Mouse (Mus musculus): ENCODE results near the gene Kcnq1. TPM values are rescaled to one million over a fixed set of nuclear protein-coding genes. Genes with fewer than 3 reads are reported as not detected.
A peak's percentile ranks its signal among the peaks of the same experiment; 100 is the strongest.

Kcnq1 gene
- polyA plus RNA-seq, 1 experiment from 2014 or later = 13.4 TPM

- TF ChIP-seq CTCF (IDR thresholded peaks at IDR 0.05; ENCODE audit: low read depth) = no peak
- peak; percentile 63 for ATAC-seq (replicated peaks; ENCODE audit: low FRiP score, low read depth)
- Histone ChIP-seq H3K36me3 (ENCODE audit: insufficient read depth, low read length) (no peaks in the 10 kb centered on the region), H3K9ac (ENCODE audit: low read depth, low read length) (no peak overlapping the region), H3K27me3 (ENCODE audit: insufficient read depth, low read length) (no peaks in the 10 kb centered on the region), H3K9me3 (replicated peaks; ENCODE audit: low read length) (no peaks in the 10 kb centered on the region), H3K4me2 (ENCODE audit: low read length) (no peak overlapping the region), H3K4me3 (replicated peaks; ENCODE audit: low read depth, low read length) (no peak overlapping the region), H3K27ac (no peak overlapping the region), H3K4me1 (replicated peaks; ENCODE audit: insufficient read depth, low read length) (peaks cover 9% of the 10 kb centered on the region; the same call in 1 of the 2 replicates)
- WGBS = 34% methylated on average over 9 of the region's 9 CpGs
- DNase-seq (ENCODE audit: low spot score) = peak; percentile 79
These were observed 301.9 kb downstream of the Kcnq1 start for GRCm38 (mm10) chr7:143407931-143408501.

GRCm38 (mm10) chr7:143408615-143409021, 302.5 kb downstream of the Kcnq1 start:
- H3K4me2 ChIP-seq (ENCODE audit: low read length) = no peak overlapping the region
- peaks cover 9% of the 10 kb centered on the region; the same call in 1 of the 2 replicates for H3K4me1 ChIP-seq (replicated peaks; ENCODE audit: insufficient read depth, low read length)
- H3K27me3 ChIP-seq (ENCODE audit: insufficient read depth, low read length) = no peaks in the 10 kb centered on the region
- no peak overlapping the region for H3K4me3 ChIP-seq (replicated peaks; ENCODE audit: low read depth, low read length)
- H3K27ac ChIP-seq = no peak overlapping the region
- no peak for DNase-seq (ENCODE audit: low spot score)
- no peaks in the 10 kb centered on the region for H3K9me3 ChIP-seq (replicated peaks; ENCODE audit: low read length)
- no peak for ATAC-seq (replicated peaks; ENCODE audit: low FRiP score, low read depth)
- WGBS = 48% methylated on average over 13 of the region's 13 CpGs
- no peak for TF ChIP-seq CTCF (IDR thresholded peaks at IDR 0.05; ENCODE audit: low read depth)
- no peak overlapping the region for H3K9ac ChIP-seq (ENCODE audit: low read depth, low read length)
- H3K36me3 ChIP-seq (ENCODE audit: insufficient read depth, low read length) = no peaks in the 10 kb centered on the region

GRCm38 (mm10) chr7:143412606-143413005, 306.4 kb downstream of the Kcnq1 start:
- H3K27me3 ChIP-seq (ENCODE audit: insufficient read depth, low read length) = no peaks in the 10 kb centered on the region
- H3K4me3 ChIP-seq (replicated peaks; ENCODE audit: low read depth, low read length) = no peak overlapping the region
- H3K27ac ChIP-seq = no peak overlapping the region
- ATAC-seq (replicated peaks; ENCODE audit: low FRiP score, low read depth) (no peak), DNase-seq (ENCODE audit: low spot score) (no peak)
- no peak overlapping the region for H3K9ac ChIP-seq (ENCODE audit: low read depth, low read length)
- peaks cover 9% of the 10 kb centered on the region; the same call in 1 of the 2 replicates for H3K4me1 ChIP-seq (replicated peaks; ENCODE audit: insufficient read depth, low read length)
- 78% methylated on average over 6 of the region's 6 CpGs for WGBS
- H3K4me2 ChIP-seq (ENCODE audit: low read length) = no peak overlapping the region
- no peaks in the 10 kb centered on the region for H3K36me3 ChIP-seq (ENCODE audit: insufficient read depth, low read length)
- no peaks in the 10 kb centered on the region for H3K9me3 ChIP-seq (replicated peaks; ENCODE audit: low read length)
- no peak for TF ChIP-seq CTCF (IDR thresholded peaks at IDR 0.05; ENCODE audit: low read depth)

- Histone ChIP-seq H3K27ac (no peak overlapping the region), H3K9me3 (replicated peaks; ENCODE audit: low read length) (no peaks in the 10 kb centered on the region), H3K27me3 (ENCODE audit: insufficient read depth, low read length) (no peaks in the 10 kb centered on the region), H3K36me3 (ENCODE audit: insufficient read depth, low read length) (no peaks in the 10 kb centered on the region), H3K9ac (ENCODE audit: low read depth, low read length) (no peak overlapping the region), H3K4me1 (replicated peaks; ENCODE audit: insufficient read depth, low read length) (no peaks in the 10 kb centered on the region), H3K4me2 (ENCODE audit: low read length) (no peak overlapping the region), H3K4me3 (replicated peaks; ENCODE audit: low read depth, low read length) (no peak overlapping the region)
- ATAC-seq (replicated peaks; ENCODE audit: low FRiP score, low read depth) = no peak
- no peak for TF ChIP-seq CTCF (IDR thresholded peaks at IDR 0.05; ENCODE audit: low read depth)
- DNase-seq (ENCODE audit: low spot score) = no peak
- 39% methylated on average over 4 of the region's 4 CpGs for WGBS
These were observed 308.9 kb downstream of the Kcnq1 start for GRCm38 (mm10) chr7:143415070-143415469.

GRCm38 (mm10) chr7:143416406-143416805, 310.2 kb downstream of the Kcnq1 start:
- Histone ChIP-seq H3K9me3 (replicated peaks; ENCODE audit: low read length) (no peaks in the 10 kb centered on the region), H3K27ac (no peak overlapping the region), H3K4me1 (replicated peaks; ENCODE audit: insufficient read depth, low read length) (no peaks in the 10 kb centered on the region), H3K4me3 (replicated peaks; ENCODE audit: low read depth, low read length) (no peak overlapping the region), H3K27me3 (ENCODE audit: insufficient read depth, low read length) (no peaks in the 10 kb centered on the region), H3K9ac (ENCODE audit: low read depth, low read length) (no peak overlapping the region), H3K4me2 (ENCODE audit: low read length) (no peak overlapping the region), H3K36me3 (ENCODE audit: insufficient read depth, low read length) (no peaks in the 10 kb centered on the region)
- ATAC-seq (replicated peaks; ENCODE audit: low FRiP score, low read depth) = no peak
- no peak for TF ChIP-seq CTCF (IDR thresholded peaks at IDR 0.05; ENCODE audit: low read depth)
- DNase-seq (ENCODE audit: low spot score) = no peak
- 59% methylated on average over 12 of the region's 12 CpGs for WGBS

- no peak overlapping the region for H3K27ac ChIP-seq
These were observed 311.7 kb downstream of the Kcnq1 start for GRCm38 (mm10) chr7:143417875-143418274.

More at GRCm38 (mm10) chr7:143417875-143418274, 311.7 kb downstream of the Kcnq1 start:
- Histone ChIP-seq H3K4me3 (replicated peaks; ENCODE audit: low read depth, low read length) (no peak overlapping the region), H3K4me2 (ENCODE audit: low read length) (no peak overlapping the region), H3K9ac (ENCODE audit: low read depth, low read length) (no peak overlapping the region), H3K4me1 (replicated peaks; ENCODE audit: insufficient read depth, low read length) (no peaks in the 10 kb centered on the region), H3K9me3 (replicated peaks; ENCODE audit: low read length) (no peaks in the 10 kb centered on the region), H3K36me3 (ENCODE audit: insufficient read depth, low read length) (no peaks in the 10 kb centered on the region), H3K27me3 (ENCODE audit: insufficient read depth, low read length) (no peaks in the 10 kb centered on the region)
- DNase-seq (ENCODE audit: low spot score) = no peak
- TF ChIP-seq CTCF (IDR thresholded peaks at IDR 0.05; ENCODE audit: low read depth) = no peak
- ATAC-seq (replicated peaks; ENCODE audit: low FRiP score, low read depth) = no peak
- 74% methylated on average over 5 of the region's 5 CpGs for WGBS
